Mouse (Mus musculus) brain, embryonic 14.5 days (tissue): ENCODE results near the gene Kirrel3.

ENCODE experiments used
- CTCF ChIP-seq: fragments of 200-500 bp; IDR thresholded peaks from 2 replicates; pipeline ENCODE4 v1.5.1; 2012; ENCODE audit warnings: inconsistent platforms, mild to moderate bottlenecking, moderate library complexity, borderline replicate concordance; ENCODE audit not compliant: insufficient read depth, insufficient read length; ENCODE audit errors: extremely low read depth
- POLR2A ChIP-seq: fragments of 200-500 bp; IDR thresholded peaks from 2 replicates; pipeline ENCODE4 v1.6.1; 2012; ENCODE audit warnings: mild to moderate bottlenecking, inconsistent platforms, borderline replicate concordance; ENCODE audit not compliant: poor library complexity, insufficient read depth, insufficient read length, severe bottlenecking; ENCODE audit errors: extremely low read depth

DNA sequence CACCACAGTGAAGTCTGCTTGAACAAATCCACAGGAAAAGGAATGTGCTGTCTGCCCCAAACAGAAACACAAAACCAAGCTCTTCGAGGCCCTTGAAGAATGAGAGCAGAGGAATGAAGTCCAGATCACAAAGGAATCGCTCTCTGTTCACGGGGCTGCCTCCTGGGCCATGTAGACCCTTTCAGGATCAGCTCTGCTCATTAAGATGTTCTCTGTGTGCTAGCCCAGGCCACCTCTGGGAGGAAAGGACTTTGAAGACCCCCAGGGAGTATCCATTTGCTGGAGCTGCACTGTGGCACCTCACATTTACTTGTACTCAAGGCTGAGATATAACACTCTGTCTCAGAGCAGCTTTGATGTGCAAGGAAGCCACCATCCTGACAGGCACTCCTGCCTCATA lies 158.2 kb downstream of the Kirrel3 start:
- TF ChIP-seq CTCF (no peak), POLR2A (no peak)
